Mouse (Mus musculus): ENCODE results near the gene Dnajb5. TPM values are rescaled to one million over a fixed set of nuclear protein-coding genes. Genes with fewer than 3 reads are reported as not detected.

Dnajb5 gene
- polyA plus RNA-seq, 1 experiment = 0.77 TPM

DNA sequence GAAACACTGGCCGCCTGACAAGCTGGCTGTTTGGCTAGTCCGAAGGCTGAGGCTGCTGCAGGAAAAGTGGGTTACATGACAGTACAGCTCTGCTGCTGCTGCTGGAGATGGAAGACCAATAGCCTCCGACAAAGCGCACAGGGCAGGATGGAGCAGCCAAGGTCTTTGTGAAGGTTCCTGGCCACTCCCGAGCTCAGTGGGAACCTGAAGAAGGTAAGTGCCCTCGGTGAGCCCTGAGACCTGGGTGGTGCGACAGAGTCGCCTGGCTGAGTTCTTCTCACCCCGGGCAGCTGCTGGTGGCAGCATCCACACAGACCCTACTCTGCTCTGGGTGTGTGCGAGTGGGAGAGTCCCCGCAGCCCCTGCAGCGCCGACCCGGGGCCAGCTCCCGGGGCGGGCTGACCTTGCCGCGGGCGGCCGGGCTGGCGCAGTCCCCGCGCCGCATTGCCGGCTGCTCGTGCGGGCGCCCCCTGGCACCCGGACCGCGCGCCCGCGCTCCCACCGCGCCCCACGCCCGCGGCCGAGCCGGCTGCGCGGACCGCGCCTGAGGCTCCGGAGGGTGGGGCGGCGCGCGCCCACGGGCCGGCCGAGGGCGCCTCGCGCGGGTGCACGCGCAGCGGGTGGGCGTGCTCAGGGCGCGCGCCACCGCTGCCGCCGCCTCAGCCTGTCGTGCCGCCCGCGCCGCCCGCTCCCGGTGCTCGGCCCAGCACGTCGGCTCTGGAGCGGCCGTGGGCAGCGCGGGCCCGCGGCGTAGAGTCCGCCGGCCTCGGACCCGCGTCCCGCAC, 32.8 kb upstream of the Dnajb5 start, which contains the start of gene Phf24:
Gene Phf24, plus strand, starts transcription at position 44 of the 785 bp plus-strand sequence.
- Histone ChIP-seq H3K36me3 (replicated peaks; ENCODE audit: low read length) (no peaks in the 10 kb centered on the region), H3K9me3 (peaks cover 4% of the 10 kb centered on the region), H3K27me3 (replicated peaks) (peaks cover 70% of the 10 kb centered on the region), H3K4me3 (replicated peaks) (peak within 1 kb of the TSS; percentile 84), H3K4me1 (peaks cover 11% of the 10 kb centered on the region)
- TF ChIP-seq GATA1 (IDR thresholded peaks at IDR 0.05; ENCODE audit: borderline replicate concordance, low read length) = no peak
- TF ChIP-seq FLI1 (IDR thresholded peaks at IDR 0.05; ENCODE audit: low read length) = no peak

- H3K27me3 ChIP-seq (replicated peaks) = peaks cover 72% of the 10 kb centered on the region
- no peak for TF ChIP-seq FLI1 (IDR thresholded peaks at IDR 0.05; ENCODE audit: low read length)
- no peak for TF ChIP-seq GATA1 (IDR thresholded peaks at IDR 0.05; ENCODE audit: borderline replicate concordance, low read length)
- peak overlapping the region; percentile 84 for H3K4me3 ChIP-seq (replicated peaks)
- H3K9me3 ChIP-seq = peaks cover 4% of the 10 kb centered on the region
- H3K4me1 ChIP-seq = peaks cover 11% of the 10 kb centered on the region
- no peaks in the 10 kb centered on the region for H3K36me3 ChIP-seq (replicated peaks; ENCODE audit: low read length)
These were observed 32.2 kb upstream of the Dnajb5 start for GRCm38 (mm10) chr4:42917402-42917774.

GRCm38 (mm10) chr4:42920726-42921125, 28.9 kb upstream of the Dnajb5 start:
- Histone ChIP-seq H3K27me3 (replicated peaks) (peaks cover 74% of the 10 kb centered on the region), H3K4me3 (replicated peaks) (no peak overlapping the region)

GRCm38 (mm10) chr4:42921536-42921935, 28.1 kb upstream of the Dnajb5 start:
- TF ChIP-seq FLI1 (IDR thresholded peaks at IDR 0.05; ENCODE audit: low read length) (no peak), GATA1 (IDR thresholded peaks at IDR 0.05; ENCODE audit: borderline replicate concordance, low read length) (no peak)
- peaks cover 66% of the 10 kb centered on the region for H3K27me3 ChIP-seq (replicated peaks)

More at GRCm38 (mm10) chr4:42920726-42921125, 28.9 kb upstream of the Dnajb5 start:
- Histone ChIP-seq H3K9me3 (no peaks in the 10 kb centered on the region), H3K4me1 (peaks cover 11% of the 10 kb centered on the region), H3K36me3 (replicated peaks; ENCODE audit: low read length) (no peaks in the 10 kb centered on the region)
- TF ChIP-seq FLI1 (IDR thresholded peaks at IDR 0.05; ENCODE audit: low read length) (no peak), GATA1 (IDR thresholded peaks at IDR 0.05; ENCODE audit: borderline replicate concordance, low read length) (no peak)

DNA sequence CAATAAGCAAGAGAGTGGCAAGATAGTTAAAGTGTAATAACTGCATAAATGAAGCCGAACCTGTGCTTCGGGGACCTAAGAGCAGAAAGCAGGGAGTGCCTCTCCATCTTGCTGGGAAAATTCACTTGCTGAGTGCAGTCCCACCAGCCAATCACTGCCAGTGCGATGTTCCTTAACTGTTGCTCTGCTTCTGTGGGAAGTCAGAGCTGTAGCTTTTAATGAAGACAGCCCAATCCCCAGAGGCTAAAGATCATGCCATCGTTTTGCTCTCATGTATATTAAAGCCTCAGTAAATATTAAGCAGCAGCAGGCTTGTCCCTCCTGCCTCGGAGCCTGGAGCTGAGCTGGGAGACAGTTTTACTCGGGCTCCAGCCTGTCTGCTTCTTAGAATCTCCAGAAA, 27.6 kb upstream of the Dnajb5 start:
- peaks cover 61% of the 10 kb centered on the region for H3K27me3 ChIP-seq (replicated peaks)
- H3K36me3 ChIP-seq (replicated peaks; ENCODE audit: low read length) = no peaks in the 10 kb centered on the region
- H3K4me1 ChIP-seq = peaks cover 5% of the 10 kb centered on the region
- TF ChIP-seq FLI1 (IDR thresholded peaks at IDR 0.05; ENCODE audit: low read length) (no peak), GATA1 (IDR thresholded peaks at IDR 0.05; ENCODE audit: borderline replicate concordance, low read length) (no peak)
- H3K4me3 ChIP-seq (replicated peaks) = no peak overlapping the region
- H3K9me3 ChIP-seq = no peaks in the 10 kb centered on the region

More at GRCm38 (mm10) chr4:42921536-42921935, 28.1 kb upstream of the Dnajb5 start:
- no peak overlapping the region for H3K4me3 ChIP-seq (replicated peaks)
- no peaks in the 10 kb centered on the region for H3K9me3 ChIP-seq
- no peaks in the 10 kb centered on the region for H3K36me3 ChIP-seq (replicated peaks; ENCODE audit: low read length)
- peaks cover 11% of the 10 kb centered on the region for H3K4me1 ChIP-seq

GRCm38 (mm10) chr4:42922461-42922860, 27.2 kb upstream of the Dnajb5 start:
- TF ChIP-seq GATA1 (IDR thresholded peaks at IDR 0.05; ENCODE audit: borderline replicate concordance, low read length) = no peak
- no peak for TF ChIP-seq FLI1 (IDR thresholded peaks at IDR 0.05; ENCODE audit: low read length)
- Histone ChIP-seq H3K27me3 (replicated peaks) (peaks cover 57% of the 10 kb centered on the region), H3K4me3 (replicated peaks) (no peak overlapping the region), H3K9me3 (no peaks in the 10 kb centered on the region), H3K36me3 (replicated peaks; ENCODE audit: low read length) (no peaks in the 10 kb centered on the region), H3K4me1 (peaks cover 1% of the 10 kb centered on the region; the same call in 1 of the 2 replicates)

DNA sequence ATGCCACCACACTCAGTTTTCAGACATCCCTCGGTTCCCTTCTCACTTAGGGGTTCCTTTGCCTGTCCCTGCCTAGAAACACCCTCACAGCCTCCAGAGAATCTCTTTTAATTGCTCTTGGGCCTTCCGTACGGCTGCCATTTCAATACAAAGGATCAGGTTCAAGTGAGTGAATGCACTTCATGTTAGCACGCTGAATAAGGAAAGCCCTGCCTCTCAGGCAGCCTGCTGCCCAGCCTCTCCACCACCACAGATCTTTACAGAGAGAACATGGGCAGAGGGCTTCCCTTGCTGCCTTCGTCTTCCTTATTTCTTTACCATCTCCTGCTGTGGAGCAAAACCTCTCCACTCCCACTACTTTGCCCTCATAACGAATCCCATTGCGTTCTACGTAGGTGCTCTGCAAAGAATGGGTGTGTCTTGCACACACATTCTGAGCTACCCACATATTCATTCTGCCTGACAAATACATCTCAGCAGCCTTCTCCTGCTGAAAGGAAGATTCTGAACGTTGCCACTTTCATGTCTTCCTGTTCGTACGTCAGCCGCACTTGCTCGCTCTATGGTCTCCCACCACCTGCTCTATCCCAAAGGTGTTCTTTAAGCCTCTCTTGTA, 25.4 kb upstream of the Dnajb5 start:
- Histone ChIP-seq H3K9me3 (peaks cover 5% of the 10 kb centered on the region; the same call in 1 of the 2 replicates), H3K27me3 (replicated peaks) (peaks cover 40% of the 10 kb centered on the region), H3K4me1 (no peaks in the 10 kb centered on the region), H3K4me3 (replicated peaks) (no peak overlapping the region), H3K36me3 (replicated peaks; ENCODE audit: low read length) (no peaks in the 10 kb centered on the region)
- TF ChIP-seq FLI1 (IDR thresholded peaks at IDR 0.05; ENCODE audit: low read length) (no peak), GATA1 (IDR thresholded peaks at IDR 0.05; ENCODE audit: borderline replicate concordance, low read length) (no peak)

- TF ChIP-seq FLI1 (IDR thresholded peaks at IDR 0.05; ENCODE audit: low read length) (no peak), GATA1 (IDR thresholded peaks at IDR 0.05; ENCODE audit: borderline replicate concordance, low read length) (no peak)
- H3K9me3 ChIP-seq = peaks cover 5% of the 10 kb centered on the region; the same call in 1 of the 2 replicates
- H3K27me3 ChIP-seq (replicated peaks) = peaks cover 37% of the 10 kb centered on the region
- no peak overlapping the region for H3K4me3 ChIP-seq (replicated peaks)
- no peaks in the 10 kb centered on the region for H3K36me3 ChIP-seq (replicated peaks; ENCODE audit: low read length)
- H3K4me1 ChIP-seq = peaks cover 3% of the 10 kb centered on the region
These were observed 21.4 kb upstream of the Dnajb5 start for GRCm38 (mm10) chr4:42928209-42928608.

- peaks cover 39% of the 10 kb centered on the region for H3K27me3 ChIP-seq (replicated peaks)
- H3K4me1 ChIP-seq = peaks cover 11% of the 10 kb centered on the region
- TF ChIP-seq FLI1 (IDR thresholded peaks at IDR 0.05; ENCODE audit: low read length) (no peak), GATA1 (IDR thresholded peaks at IDR 0.05; ENCODE audit: borderline replicate concordance, low read length) (no peak)
These were observed 20.7 kb upstream of the Dnajb5 start for GRCm38 (mm10) chr4:42928952-42929351.

More at GRCm38 (mm10) chr4:42928952-42929351, 20.7 kb upstream of the Dnajb5 start:
- H3K4me3 ChIP-seq (replicated peaks) = no peak overlapping the region
- no peaks in the 10 kb centered on the region for H3K36me3 ChIP-seq (replicated peaks; ENCODE audit: low read length)
- peaks cover 5% of the 10 kb centered on the region; the same call in 1 of the 2 replicates for H3K9me3 ChIP-seq

Data from megakaryocyte, embryonic 14.5 days (primary cell).